In genomic region chr5:103752665-103753510, GRCm38 (mm10) we compare ENCODE assay signal across 8 mouse cellular contexts.
DNase-seq lines count a peak whose midpoint lies in the region; ATAC-seq and TF ChIP-seq lines count a peak whose summit lies in the region.

No protein-coding gene starts in this region.

- DNase-seq in gastrocnemius, postnatal 10 days, result peak; percentile 28
- DNase-seq in gastrocnemius, adult 8-10 months (ENCODE audit: low spot score in 2 of 2), result no peak
- DNase-seq in forebrain, embryonic 10.5 days (ENCODE audit: extremely low spot score, low spot score), result peak; percentile 53
- DNase-seq in hindbrain, embryonic 11.5 days (ENCODE audit: low spot score), result peak; percentile 59
- DNase-seq in liver, result peak; percentile 55
- peak; percentile 47 for DNase-seq in testis, postnatal 10 days (ENCODE audit: low spot score)

- H3K4me2 ChIP-seq in hindbrain, embryonic 11.5 days (replicated peaks; ENCODE audit: low read depth, low read length), result peak overlapping the region; percentile 77
- peak overlapping the region; percentile 80 for H3K4me2 ChIP-seq in midbrain, embryonic 15.5 days

- peak overlapping the region; percentile 99 for H3K27ac ChIP-seq in bone marrow macrophage, adult 2 months (ENCODE audit: insufficient read depth, low read depth, low read length)
- H3K27ac ChIP-seq in forebrain, embryonic 10.5 days, result peak overlapping the region; percentile 97
- H3K27ac ChIP-seq in hindbrain, embryonic 11.5 days (ENCODE audit: low read depth, low read length), result peak overlapping the region; percentile 76
- peak overlapping the region; percentile 80; the same call in 1 of the 2 replicates for H3K27ac ChIP-seq in midbrain, embryonic 15.5 days

- TF ChIP-seq POLR2A in bone marrow macrophage, adult 2 months (IDR thresholded peaks at IDR 0.05; ENCODE audit: borderline replicate concordance, low read depth, low read length), result no peak

- 0 out of 2 replicates have a peak, but pooled peaks have one; percentile 5 for TF ChIP-seq CTCF in bone marrow macrophage, adult 2 months (IDR thresholded peaks at IDR 0.05; ENCODE audit: low read depth, low read length)

- WGBS in forebrain, embryonic 10.5 days, result 4% methylated on average over 23 of the region's 23 CpGs
- WGBS in hindbrain, embryonic 11.5 days, result 4% methylated on average over 23 of the region's 23 CpGs
- WGBS in midbrain, embryonic 15.5 days, result 4% methylated on average over 23 of the region's 23 CpGs

- H3K9me3 ChIP-seq in forebrain, embryonic 10.5 days, result peaks cover 3% of the 10 kb centered on the region; the same call in 1 of the 2 replicates
- no peaks in the 10 kb centered on the region for H3K9me3 ChIP-seq in hindbrain, embryonic 11.5 days (ENCODE audit: control insufficient read depth, low read length)
- H3K9me3 ChIP-seq in midbrain, embryonic 15.5 days, result no peaks in the 10 kb centered on the region

- peaks cover 43% of the 10 kb centered on the region for H3K4me1 ChIP-seq in bone marrow macrophage, adult 2 months (ENCODE audit: control insufficient read depth, insufficient read depth, low read length)
- peaks cover 33% of the 10 kb centered on the region for H3K4me1 ChIP-seq in forebrain, embryonic 10.5 days
- no peaks in the 10 kb centered on the region for H3K4me1 ChIP-seq in hindbrain, embryonic 11.5 days (replicated peaks; ENCODE audit: control insufficient read depth, insufficient read depth, low read length)
- H3K4me1 ChIP-seq in midbrain, embryonic 15.5 days, result peaks cover 21% of the 10 kb centered on the region; the same call in 1 of the 2 replicates

- peak; percentile 10; the same call in 1 of the 2 replicates for ATAC-seq in hindbrain, embryonic 11.5 days (ENCODE audit: low FRiP score)
- no peak; the same call in 1 of the 2 replicates for ATAC-seq in midbrain, embryonic 15.5 days (replicated peaks)

- peaks cover 3% of the 10 kb centered on the region; the same call in 1 of the 2 replicates for H3K36me3 ChIP-seq in forebrain, embryonic 10.5 days (replicated peaks)
- no peaks in the 10 kb centered on the region for H3K36me3 ChIP-seq in hindbrain, embryonic 11.5 days (ENCODE audit: control insufficient read depth, insufficient read depth, low read length)
- H3K36me3 ChIP-seq in midbrain, embryonic 15.5 days (replicated peaks), result no peaks in the 10 kb centered on the region

- peak overlapping the region; percentile 96 for H3K4me3 ChIP-seq in bone marrow macrophage, adult 2 months (ENCODE audit: insufficient read depth, low read length)
- peak overlapping the region; percentile 80 for H3K4me3 ChIP-seq in forebrain, embryonic 10.5 days
- H3K4me3 ChIP-seq in hindbrain, embryonic 11.5 days (ENCODE audit: low read depth, low read length), result peak overlapping the region; percentile 47
- peak overlapping the region; percentile 65 for H3K4me3 ChIP-seq in midbrain, embryonic 15.5 days

- peak overlapping the region; percentile 61 for H3K9ac ChIP-seq in hindbrain, embryonic 11.5 days (ENCODE audit: low read depth, low read length)
- no peak overlapping the region for H3K9ac ChIP-seq in midbrain, embryonic 15.5 days

- H3K27me3 ChIP-seq in forebrain, embryonic 10.5 days (ENCODE audit: poor library complexity, severe bottlenecking), result peaks cover 32% of the 10 kb centered on the region
- no peaks in the 10 kb centered on the region for H3K27me3 ChIP-seq in hindbrain, embryonic 11.5 days (ENCODE audit: control insufficient read depth, insufficient read depth, low read length)
- H3K27me3 ChIP-seq in midbrain, embryonic 15.5 days (replicated peaks), result peaks cover 13% of the 10 kb centered on the region

Comparison
In these comparisons a context has a peak if more than half of its experiments do, and no peak if none do; other contexts are left out.
1. DNase-seq: peak in gastrocnemius, postnatal 10 days (single experiment), forebrain, embryonic 10.5 days (single experiment), hindbrain, embryonic 11.5 days (single experiment), liver (single experiment) and testis, postnatal 10 days (single experiment); none in gastrocnemius, adult 8-10 months (0 of 2).
2. Peak in every context shown above with its lines, with median percentiles within 50 percentile points of each other: H3K27ac ChIP-seq and H3K4me3 ChIP-seq.